Mouse (Mus musculus) embryonic fibroblast, embryonic 13.5 days (primary cell): Measurements from ENCODE around the gene Ttc25.

ENCODE experiments used
- CTCF ChIP-seq: IDR thresholded peaks from 2 replicates; pipeline ENCODE4 v1.5.1; 2011; ENCODE audit warnings: mild to moderate bottlenecking, control low read depth, low read length, moderate library complexity, borderline replicate concordance; ENCODE audit not compliant: insufficient read depth
- POLR2A ChIP-seq: IDR thresholded peaks from 2 replicates; pipeline ENCODE4 v1.6.1; 2011; ENCODE audit warnings: low read depth, mild to moderate bottlenecking, control low read depth, low read length, moderate library complexity

DNA sequence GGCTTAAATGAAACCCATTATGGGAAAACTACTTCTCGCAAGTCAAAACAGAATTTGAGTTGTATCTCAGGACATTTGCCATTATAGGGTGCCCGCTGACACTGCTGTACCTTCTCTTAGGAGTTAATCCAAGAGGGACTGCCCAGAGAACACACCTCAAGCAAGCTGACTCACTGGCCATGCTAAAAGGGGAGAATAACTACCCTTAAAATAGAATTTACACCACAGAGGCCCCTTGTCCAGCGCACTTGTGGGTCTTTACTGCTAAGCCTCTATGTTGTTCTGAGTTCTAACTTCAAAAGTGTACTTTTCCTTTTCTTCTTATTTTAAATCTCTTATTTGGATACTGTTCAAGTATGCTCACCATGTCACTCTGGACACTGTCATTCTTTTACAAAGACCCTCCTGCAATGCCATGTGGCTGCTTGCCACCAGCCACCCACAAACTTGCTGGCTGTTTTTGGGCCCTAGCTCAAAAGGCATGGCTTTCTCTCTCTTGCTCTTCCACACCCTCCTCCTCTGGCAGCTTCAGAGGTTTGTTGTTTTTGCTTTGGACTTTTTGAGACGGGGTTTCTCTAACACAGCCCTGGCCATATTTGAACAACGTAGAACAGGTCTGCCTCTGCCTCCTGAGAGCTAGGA, 64.1 kb downstream of the Ttc25 start:
- no peak for TF ChIP-seq CTCF
- TF ChIP-seq POLR2A, result no peak
